29 mouse cellular contexts compared by ENCODE assay signal in genomic region chr7:142517531-142517930, GRCm38 (mm10). TPM values are rescaled to one million over a fixed set of nuclear protein-coding genes. Genes with fewer than 3 reads are reported as not detected.
DNase-seq lines count a peak whose midpoint lies in the region; ATAC-seq and TF ChIP-seq lines count a peak whose summit lies in the region.
"Had no signal": no experiment of that assay in that cellular context is flagged by ENCODE, and none has a peak within 500 bp of the region (broad histone marks: within the 10 kb centered on the region; RNA-seq: fewer than 3 reads in every experiment).

No protein-coding gene starts in this region.

- H3K4me1 ChIP-seq in heart, embryonic 13.5 days, result peaks cover 44% of the 10 kb centered on the region
- no peaks in the 10 kb centered on the region for H3K4me1 ChIP-seq in heart, adult 2 months (ENCODE audit: control insufficient read depth, insufficient read depth, low read length)
- H3K4me1 ChIP-seq in limb, embryonic 15.5 days, result peaks cover 36% of the 10 kb centered on the region

- ATAC-seq in heart, embryonic 13.5 days (ENCODE audit: extremely low read depth, insufficient number of reproducible peaks, low FRiP score, low TSS enrichment), result no peak
- ATAC-seq in limb, embryonic 15.5 days (ENCODE audit: insufficient number of reproducible peaks, low FRiP score, low TSS enrichment, low read depth), result no peak
- no peak for ATAC-seq in frontal cortex, adult (ENCODE audit: low TSS enrichment)
- ATAC-seq: forebrain, postnatal 0 days; hindbrain, embryonic 16.5 days; intestine, embryonic 15.5 days had no signal

- no peaks in the 10 kb centered on the region for H3K9me3 ChIP-seq in heart, embryonic 13.5 days
- H3K9me3 ChIP-seq in limb, embryonic 15.5 days, result no peaks in the 10 kb centered on the region
- H3K9me3 ChIP-seq: forebrain, embryonic 12.5 days; G1E; intestine, embryonic 15.5 days; liver, embryonic 15.5 days; neural tube, embryonic 15.5 days had no signal

- intact Hi-C loops in heart, adult 2 months (cut with DNase I), result no loop called here

- peak; percentile 48 for DNase-seq in gastrocnemius, adult 18-20 months (ENCODE audit: low spot score)
- no peak for DNase-seq in gastrocnemius, adult 8-10 months (ENCODE audit: low spot score in 2 of 2)
- no peak for DNase-seq in heart, adult 2 months
- DNase-seq in urinary bladder, adult 18-20 months (ENCODE audit: low spot score in 2 of 2), result no peak
- DNase-seq: adrenal gland, adult 8-10 months; cerebellum, adult 2 months; cerebellum, postnatal 14 days; forebrain, postnatal 0 days; heart, postnatal 14 days; kidney, adult 2 months; kidney, postnatal 4 days; left cerebral cortex, postnatal 4 days; lung, embryonic 14.5 days; lung, postnatal 14 days; midbrain, embryonic 14.5 days; retina, postnatal 1 day; right cerebral cortex, postnatal 14 days had no signal

- no peak for TF ChIP-seq CTCF in heart, adult 2 months (IDR thresholded peaks at IDR 0.05)

- no peaks in the 10 kb centered on the region for H3K27me3 ChIP-seq in heart, embryonic 13.5 days (replicated peaks)
- H3K27me3 ChIP-seq in heart, adult 2 months (ENCODE audit: control insufficient read depth, insufficient read depth, low read length), result no peaks in the 10 kb centered on the region
- H3K27me3 ChIP-seq in limb, embryonic 15.5 days, result no peaks in the 10 kb centered on the region
- H3K27me3 ChIP-seq: forebrain, embryonic 12.5 days; intestine, embryonic 15.5 days had no signal

- no peak overlapping the region for H3K9ac ChIP-seq in heart, embryonic 13.5 days
- no peak overlapping the region for H3K9ac ChIP-seq in heart, adult 2 months (ENCODE audit: low read depth, low read length)
- no peak overlapping the region for H3K9ac ChIP-seq in limb, embryonic 15.5 days
- H3K9ac ChIP-seq: forebrain, embryonic 12.5 days; forebrain, postnatal 0 days; intestine, embryonic 15.5 days; liver, embryonic 15.5 days; lung, embryonic 14.5 days; neural tube, embryonic 15.5 days had no signal

- no peak for TF ChIP-seq EP300 in heart, adult 2 months (IDR thresholded peaks at IDR 0.05; ENCODE audit: insufficient read depth, low read depth, low read length)

- TF ChIP-seq POLR2A in heart, adult 2 months (IDR thresholded peaks at IDR 0.05; ENCODE audit: insufficient read depth, low read depth, low read length), result no peak

- H3K4me3 ChIP-seq in heart, embryonic 13.5 days, result no peak overlapping the region
- no peak overlapping the region for H3K4me3 ChIP-seq in heart, adult 2 months
- H3K4me3 ChIP-seq in limb, embryonic 15.5 days, result no peak overlapping the region
- H3K4me3 ChIP-seq: forebrain, embryonic 12.5 days; intestine, embryonic 15.5 days; liver, embryonic 15.5 days; neural tube, embryonic 15.5 days had no signal

- peak overlapping the region; percentile 86 for H3K27ac ChIP-seq in heart, embryonic 13.5 days (replicated peaks)
- no peak overlapping the region for H3K27ac ChIP-seq in heart, adult 2 months
- peak overlapping the region; percentile 95 for H3K27ac ChIP-seq in limb, embryonic 15.5 days
- H3K27ac ChIP-seq: forebrain, embryonic 12.5 days; kidney, postnatal 0 days; liver, embryonic 15.5 days had no signal

- H3K79me2 ChIP-seq in heart, adult 2 months (replicated peaks; ENCODE audit: control insufficient read depth, insufficient read depth, low read length), result no peaks in the 10 kb centered on the region

- no peaks in the 10 kb centered on the region for H3K36me3 ChIP-seq in heart, embryonic 13.5 days
- no peaks in the 10 kb centered on the region for H3K36me3 ChIP-seq in heart, adult 2 months (ENCODE audit: control insufficient read depth, insufficient read depth, low read length)
- H3K36me3 ChIP-seq in limb, embryonic 15.5 days, result no peaks in the 10 kb centered on the region
- H3K36me3 ChIP-seq: forebrain, embryonic 12.5 days; G1E; intestine, embryonic 15.5 days; liver, embryonic 15.5 days; neural tube, embryonic 15.5 days had no signal

- WGBS in heart, embryonic 13.5 days, result 13% methylated on average over 3 of the region's 3 CpGs
- WGBS in heart, adult 2 months, result 47% methylated on average over 3 of the region's 3 CpGs
- 68% methylated on average over 3 of the region's 3 CpGs for WGBS in limb, embryonic 15.5 days

- H3K4me2 ChIP-seq in heart, embryonic 13.5 days, result no peak overlapping the region
- no peak overlapping the region for H3K4me2 ChIP-seq in limb, embryonic 15.5 days
- H3K4me2 ChIP-seq: forebrain, embryonic 12.5 days; intestine, embryonic 15.5 days; liver, embryonic 15.5 days; lung, embryonic 14.5 days; neural tube, embryonic 15.5 days had no signal

RNA-seq across cellular contexts. Expression of gene Mrpl23, which starts 15.0 kb away (rescaled TPM):
- 1 to 10 TPM; 1.7 to 1.9 TPM for total RNA-seq in gastrocnemius, adult 18-20 months (2021)
- 1 to 10 TPM; 1.0 to 5.1 (median 3.1) TPM for total RNA-seq in gastrocnemius, adult 8-10 months (2022)
- polyA plus RNA-seq in heart, embryonic 13.5 days (2015; fragmentation: Nextera tagmentation; extraction: Ambion mirVana), result 15.6 and 17.7 TPM in 2 replicates
- total RNA-seq in heart, adult 2 months (2021), result 1 to 10 TPM in 1 of 2 experiments, under 1 TPM in 1; 0.89 to 2.1 TPM
- 12.8 and 18.0 TPM in 2 replicates for polyA plus RNA-seq in heart, adult 2 months (2012; rRNA removed)
- 28.8 and 30.5 TPM in 2 replicates for polyA plus RNA-seq in limb, embryonic 15.5 days (2015; fragmentation: Nextera tagmentation; extraction: Ambion mirVana)

RNA-seq across cellular contexts. Expression of gene Tnnt3, which starts 18.9 kb away (rescaled TPM):
- total RNA-seq in gastrocnemius, adult 18-20 months (2021), result over 10,000 TPM; 35,269 to 35,976 TPM
- over 10,000 TPM; 31,851 to 38,724 (median 35,835) TPM for total RNA-seq in gastrocnemius, adult 8-10 months (2022)
- 4.0 and 5.4 TPM in 2 replicates for polyA plus RNA-seq in heart, embryonic 13.5 days (2015; fragmentation: Nextera tagmentation; extraction: Ambion mirVana)
- 1 to 10 TPM; 1.1 to 1.3 TPM for total RNA-seq in heart, adult 2 months (2021)
- 1.8 TPM in 1 of 2 replicates, not detected in the other for polyA plus RNA-seq in heart, adult 2 months (2012; rRNA removed)
- 154 and 517 TPM in 2 replicates for polyA plus RNA-seq in limb, embryonic 15.5 days (2015; fragmentation: Nextera tagmentation; extraction: Ambion mirVana)
- total RNA-seq: G1E; layer of hippocampus, postnatal 25 days had no signal
- polyA plus RNA-seq: G1E; liver, adult 2 months had no signal

RNA-seq across cellular contexts. Expression of gene Lsp1, which starts 56.9 kb away (rescaled TPM):
- 10 to 100 TPM; 30.3 to 38.4 TPM for total RNA-seq in gastrocnemius, adult 18-20 months (2021)
- 10 to 100 TPM; 22.8 to 39.1 (median 34.1) TPM for total RNA-seq in gastrocnemius, adult 8-10 months (2022)
- polyA plus RNA-seq in heart, embryonic 13.5 days (2015; fragmentation: Nextera tagmentation; extraction: Ambion mirVana), result 51.0 and 54.6 TPM in 2 replicates
- 10 to 100 TPM; 28.4 to 35.0 TPM for total RNA-seq in heart, adult 2 months (2021)
- polyA plus RNA-seq in heart, adult 2 months (2012; rRNA removed), result 96.6 and 107 TPM in 2 replicates
- 57.3 and 63.3 TPM in 2 replicates for polyA plus RNA-seq in limb, embryonic 15.5 days (2015; fragmentation: Nextera tagmentation; extraction: Ambion mirVana)

Comparison
In these comparisons a context has a peak if more than half of its experiments do, and no peak if none do; other contexts are left out.
1. RNA of gene Tnnt3, which starts 18.9 kb away (total RNA-seq): 31,851 to 38,724 TPM in gastrocnemius, adult 8-10 months and 35,269 to 35,976 TPM in gastrocnemius, adult 18-20 months; 1.1 to 1.3 TPM in heart, adult 2 months; every median in the first group is over 1,000 times any median in the second.